Mouse (Mus musculus) spleen, adult 18-20 months (tissue): ENCODE data around the gene Slc1a7.

Source experiments
- DNase-seq, 2 experiments: peaks; one replicate each; pipeline ENCODE4 v3.0.0; 2022; ENCODE audit warnings: mixed read lengths in 2 of 2

Gene Slc1a7

GRCm38 (mm10) chr4:108057247-108057646, 89.1 kb downstream of the Slc1a7 start:
- no peak for DNase-seq

DNA sequence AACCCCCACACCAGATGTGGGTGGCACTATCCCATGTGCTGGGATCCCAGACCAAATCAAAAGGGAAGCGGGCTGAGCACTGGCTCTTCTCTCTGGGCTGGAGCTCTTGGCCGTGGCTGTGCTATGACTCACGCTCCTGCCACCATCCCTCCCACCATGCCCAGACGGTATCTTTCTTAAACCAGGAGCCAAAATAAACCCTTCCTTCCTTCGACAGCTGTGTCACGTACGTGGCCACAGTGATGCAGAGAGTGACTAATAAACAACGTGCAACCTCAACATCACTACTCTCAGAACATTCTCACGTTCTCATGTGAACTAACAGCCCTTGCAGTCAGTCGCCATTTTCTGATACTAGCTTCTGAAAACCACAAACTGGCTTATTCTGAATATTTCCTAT, 90.0 kb downstream of the Slc1a7 start:
- DNase-seq: no peak

DNA sequence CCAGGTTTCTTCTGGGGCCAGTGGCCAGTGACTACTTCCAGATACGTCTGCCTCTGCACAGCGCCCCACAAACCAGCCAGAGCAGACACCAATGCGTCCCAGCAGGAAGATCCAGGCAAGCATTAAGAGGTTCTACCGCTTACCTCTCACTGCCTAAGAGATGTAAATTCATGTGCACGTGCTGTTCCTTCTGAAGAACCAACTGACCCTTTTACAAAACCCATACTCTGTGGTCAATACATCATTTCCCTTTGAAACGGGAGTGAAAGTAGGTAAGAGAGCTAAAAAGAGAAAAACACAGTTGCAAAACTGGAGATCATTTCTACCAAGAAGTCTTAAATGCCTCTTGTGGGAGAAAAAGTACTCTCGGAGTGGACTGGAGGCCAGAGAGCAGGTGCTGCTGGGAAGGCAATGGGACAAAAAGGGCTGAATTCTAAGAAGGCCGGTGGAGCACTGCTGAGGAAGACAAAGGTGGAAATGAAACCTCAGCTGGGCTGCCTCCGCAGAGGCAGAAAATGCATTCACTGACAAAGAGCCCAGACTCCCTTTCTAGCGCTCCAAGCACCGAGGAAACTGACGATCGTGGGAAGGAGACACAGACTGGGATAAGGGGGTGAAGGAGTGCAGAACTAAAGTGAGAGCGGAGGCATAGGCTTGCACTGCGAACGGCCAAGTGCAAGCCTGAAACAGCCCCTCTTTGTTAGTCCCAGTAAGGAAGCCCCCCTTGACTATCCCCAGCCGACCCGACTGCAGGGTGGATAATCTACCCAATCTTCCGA, 91.7 kb downstream of the Slc1a7 start:
- DNase-seq: no peak

DNA sequence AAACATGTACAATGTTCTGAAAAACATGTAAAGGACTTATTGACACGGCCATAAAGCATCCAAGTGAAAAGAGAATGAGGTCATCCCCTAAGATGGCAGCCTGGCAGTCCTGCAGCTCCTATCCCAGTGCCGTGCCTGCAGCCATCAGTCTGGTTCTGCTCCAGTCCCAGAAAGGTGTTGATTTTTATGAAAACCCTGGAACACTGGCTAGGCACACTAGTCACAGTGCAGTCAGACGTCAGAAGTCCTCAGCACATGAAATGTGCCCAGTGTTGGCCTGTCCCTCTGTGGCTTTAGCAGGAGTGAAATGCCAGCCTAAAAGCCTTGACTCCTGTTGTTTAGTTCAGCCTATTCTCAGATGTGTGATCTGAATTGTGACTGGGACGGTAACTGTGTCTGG, 92.6 kb downstream of the Slc1a7 start:
- DNase-seq: no peak

DNA sequence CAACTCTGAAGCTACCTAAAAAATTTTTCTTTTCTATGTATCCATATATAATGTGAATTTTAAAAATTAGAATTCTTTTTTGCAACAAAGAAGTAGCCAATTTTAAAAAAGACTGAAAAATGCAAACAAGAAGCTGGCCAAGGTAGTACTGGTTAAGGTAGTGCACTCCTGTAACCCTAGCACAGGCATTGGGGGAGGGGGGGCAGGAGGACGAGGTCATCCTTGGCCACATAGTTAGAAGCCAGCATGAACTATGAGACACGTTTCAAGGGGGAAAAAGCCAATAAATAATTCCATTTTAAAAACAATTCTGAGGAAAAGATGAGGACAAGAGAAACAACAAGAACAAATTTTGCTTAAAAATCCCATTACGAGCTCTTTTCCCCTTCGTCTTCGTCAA, 94.4 kb downstream of the Slc1a7 start:
- no peak for DNase-seq
